Mouse (Mus musculus) E14TG2a.4 (cell line): ENCODE results near the gene Tnfsf12.
"Not testable (repeated sequence)": the region's sequence is repeated elsewhere in the genome, so short reads cannot be mapped to it uniquely, and the experiment has no call there.

ENCODE experiments used
- CTCF ChIP-seq: conservative IDR thresholded peaks from 2 replicates; pipeline ENCODE4 v1.5.1; 2014; ENCODE audit warnings: low read length
- POU5F1 ChIP-seq: IDR thresholded peaks from 2 replicates; pipeline ENCODE4 v1.6.1; 2014; ENCODE audit warnings: low read length, borderline replicate concordance

DNA sequence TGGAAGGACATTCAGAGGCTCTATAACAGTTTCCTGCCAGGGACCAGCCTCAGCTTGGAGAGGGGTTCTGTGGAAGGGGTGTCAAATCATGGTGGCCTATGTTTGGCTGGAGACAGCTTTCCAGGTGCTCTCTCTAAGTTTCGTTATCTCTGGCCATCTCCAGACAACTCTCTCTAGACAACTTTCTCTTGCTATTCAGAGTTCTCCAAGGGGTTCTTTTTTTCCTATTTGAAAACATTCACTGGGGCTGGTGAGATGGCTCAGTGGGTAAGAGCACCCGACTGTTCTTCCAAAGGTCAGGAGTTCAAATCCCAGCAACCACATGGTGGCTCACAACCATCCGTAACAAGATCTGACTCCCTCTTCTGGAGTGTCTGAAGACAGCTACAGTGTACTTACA is 7.7 kb upstream of the Tnfsf12 start:
- TF ChIP-seq CTCF, POU5F1: not testable (repeated sequence)
